Mouse (Mus musculus) spleen, adult 2 months (tissue): ENCODE measurements around the gene Nup54. TPM values are rescaled to one million over a fixed set of nuclear protein-coding genes. Genes with fewer than 3 reads are reported as not detected.

Source experiments
- DNase-seq, 2 experiments: peaks; one replicate each; pipeline versions ENCODE4 v3.0.0 to v3.0.0-alpha.2; 2012 to 2021; ENCODE audit warnings: low spot score in 2 of 2, low read depth in 1 of 2
- H3K27ac ChIP-seq: fragments of 200-500 bp; 2 replicates; pipeline ENCODE4 v1.5.1; 2012; ENCODE audit warnings: low read length, inconsistent platforms; ENCODE audit not compliant: insufficient read depth
- H3K27me3 ChIP-seq: fragments of 200-500 bp; 2 replicates; pipeline ENCODE4 v1.6.1; 2012; ENCODE audit warnings: mild to moderate bottlenecking, moderate library complexity, low read length, inconsistent platforms; ENCODE audit not compliant: control insufficient read depth, insufficient read depth
- H3K36me3 ChIP-seq: fragments of 200-500 bp; 2 replicates; pipeline ENCODE4 v1.6.1; 2012; ENCODE audit warnings: mild to moderate bottlenecking, low read length, inconsistent platforms; ENCODE audit not compliant: control insufficient read depth, insufficient read depth
- H3K4me1 ChIP-seq: fragments of 200-500 bp; 2 replicates; pipeline ENCODE4 v1.6.1; 2011; ENCODE audit warnings: inconsistent platforms; ENCODE audit not compliant: control insufficient read depth, insufficient read depth, insufficient read length
- H3K4me3 ChIP-seq: fragments of 200-500 bp; 2 replicates; pipeline ENCODE4 v1.5.1; 2011; ENCODE audit warnings: mild to moderate bottlenecking, inconsistent platforms; ENCODE audit not compliant: insufficient read depth, insufficient read length; ENCODE audit errors: extremely low read depth
- CTCF ChIP-seq: fragments of 200-500 bp; IDR thresholded peaks from 2 replicates; pipeline ENCODE4 v1.5.1; 2011; ENCODE audit warnings: mild to moderate bottlenecking, inconsistent platforms; ENCODE audit not compliant: insufficient read depth, insufficient read length, insufficient replicate concordance; ENCODE audit errors: extremely low read depth
- POLR2A ChIP-seq: fragments of 200-500 bp; IDR thresholded peaks from 2 replicates; pipeline ENCODE4 v1.6.1; 2011; ENCODE audit warnings: low read depth, low read length, inconsistent platforms
- WGBS: fragments of 180-500 bp; shearing (Covaris S2); methylation state at CpG from one replicate; pipeline ENCODE4 v1.1.7; 2018; 5-methylcytosine and 5-hydroxymethylcytosine counted together
- polyA plus RNA-seq: library from polyadenylated mRNA; depleted of rRNA; stranded (reverse); fragments of >200 nt; gene quantifications from 2 replicates; pipeline ENCODE4 v1.2.3, GENCODE M21; 2012; rRNA removed

The Nup54 gene
- 12.2 and 12.4 TPM in 2 replicates for polyA plus RNA-seq

DNA sequence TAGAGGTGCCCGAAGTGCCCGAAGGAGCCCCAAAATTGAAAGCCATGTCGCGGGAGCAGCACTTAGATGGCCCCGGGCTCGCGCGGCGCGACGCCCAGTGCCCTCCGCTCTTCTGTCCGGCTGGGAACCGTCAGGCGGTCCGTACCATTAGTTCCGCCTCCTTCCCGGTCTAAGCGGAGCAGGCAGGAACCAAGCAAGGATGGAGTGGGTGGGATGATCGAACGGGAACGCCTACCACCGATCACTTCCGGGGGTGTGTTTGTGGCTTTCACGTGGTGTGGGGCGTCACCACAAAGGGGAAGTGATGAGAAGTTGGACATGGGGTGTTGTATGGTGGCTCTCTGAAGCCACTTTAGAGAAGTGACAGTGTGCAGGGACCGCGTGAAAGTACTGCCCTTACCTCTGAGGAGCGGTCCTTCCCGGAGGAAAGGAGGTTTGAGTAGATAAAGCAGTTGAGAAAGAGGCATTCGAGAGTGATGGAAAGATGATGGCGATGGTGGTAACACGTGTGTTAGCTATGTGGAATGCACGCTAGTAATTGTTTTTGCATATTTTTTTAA lies at the start of gene Nup54:
TSS of gene Nup54 (minus strand) at position 195 of the 560 bp plus-strand sequence.
- no peaks in the 10 kb centered on the region for H3K27me3 ChIP-seq
- H3K27ac ChIP-seq = peak within 1 kb of the TSS; percentile 77
- peak within 1 kb of the TSS; percentile 75 for H3K4me3 ChIP-seq
- TF ChIP-seq POLR2A (peak; percentile 28), CTCF (no peak)
- no peaks in the 10 kb centered on the region for H3K36me3 ChIP-seq
- H3K4me1 ChIP-seq = no peaks in the 10 kb centered on the region; the same call in 1 of the 2 replicates
- WGBS = under 1% methylated on average over 34 of the region's 34 CpGs
- DNase-seq = peak; percentile 93 to 98

- H3K4me3 ChIP-seq = no peak overlapping the region
- WGBS = 93% methylated on average over 5 of the region's 5 CpGs
- TF ChIP-seq CTCF (no peak), POLR2A (no peak)
Measured at GRCm38 (mm10) chr5:92472863-92473262, 37.8 kb upstream of the Nup54 start.

DNA sequence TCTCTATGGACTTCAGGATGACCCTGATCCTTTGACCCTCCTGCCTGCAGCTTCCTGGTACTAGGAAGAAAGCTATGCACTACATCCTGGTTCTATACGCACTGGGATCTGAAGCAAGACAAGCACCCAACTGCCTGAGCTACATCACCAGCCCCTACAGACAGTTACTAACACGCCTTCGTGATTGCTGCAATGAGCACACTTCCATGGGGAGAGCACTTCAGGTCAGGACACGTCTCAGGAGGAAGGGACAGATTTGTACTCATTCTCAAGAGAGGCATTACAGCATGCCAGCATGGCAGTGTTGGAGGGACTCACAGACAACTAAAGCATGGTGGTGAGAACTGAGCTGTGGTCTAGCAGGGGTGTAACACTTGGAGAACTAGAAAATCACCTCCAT lies 36.5 kb upstream of the Nup54 start:
- peaks cover 4% of the 10 kb centered on the region for H3K36me3 ChIP-seq
- no peak overlapping the region for H3K4me3 ChIP-seq
- no peaks in the 10 kb centered on the region for H3K27me3 ChIP-seq
- WGBS = 92% methylated on average over 4 of the region's 4 CpGs
- TF ChIP-seq CTCF (no peak), POLR2A (no peak)
- no peak for DNase-seq
- no peak overlapping the region for H3K27ac ChIP-seq
- peaks cover 6% of the 10 kb centered on the region; the same call in 1 of the 2 replicates for H3K4me1 ChIP-seq

More at GRCm38 (mm10) chr5:92472863-92473262, 37.8 kb upstream of the Nup54 start:
- Histone ChIP-seq H3K36me3 (peaks cover 4% of the 10 kb centered on the region), H3K4me1 (no peaks in the 10 kb centered on the region), H3K27me3 (no peaks in the 10 kb centered on the region), H3K27ac (no peak overlapping the region)
- DNase-seq = no peak

GRCm38 (mm10) chr5:92469201-92470130 lies 34.4 kb upstream of the Nup54 start:
- TF ChIP-seq POLR2A = no peak
- TF ChIP-seq CTCF = no peak
- 83% methylated on average over 18 of the region's 18 CpGs for WGBS
- Histone ChIP-seq H3K4me1 (peaks cover 6% of the 10 kb centered on the region; the same call in 1 of the 2 replicates), H3K4me3 (no peak overlapping the region), H3K36me3 (peaks cover 3% of the 10 kb centered on the region; the same call in 1 of the 2 replicates), H3K27me3 (no peaks in the 10 kb centered on the region), H3K27ac (0 out of 2 replicates have a peak overlapping the region, but pooled peaks have one; percentile 2)
- DNase-seq = no peak

- TF ChIP-seq CTCF = no peak
- no peak for TF ChIP-seq POLR2A
- Histone ChIP-seq H3K4me1 (peaks cover 6% of the 10 kb centered on the region; the same call in 1 of the 2 replicates), H3K27me3 (no peaks in the 10 kb centered on the region), H3K4me3 (no peak overlapping the region), H3K27ac (no peak overlapping the region), H3K36me3 (peaks cover 3% of the 10 kb centered on the region; the same call in 1 of the 2 replicates)
- 79% methylated on average over 6 of the region's 6 CpGs for WGBS
- no peak for DNase-seq
Measured at GRCm38 (mm10) chr5:92468234-92468633, 33.2 kb upstream of the Nup54 start.

GRCm38 (mm10) chr5:92467102-92467766 lies 32.2 kb upstream of the Nup54 start:
- 72% methylated on average over 8 of the region's 8 CpGs for WGBS

More at GRCm38 (mm10) chr5:92467102-92467766, 32.2 kb upstream of the Nup54 start:
- H3K4me1 ChIP-seq = peaks cover 6% of the 10 kb centered on the region; the same call in 1 of the 2 replicates
- TF ChIP-seq POLR2A (no peak), CTCF (no peak)
- no peaks in the 10 kb centered on the region for H3K27me3 ChIP-seq
- H3K27ac ChIP-seq = no peak overlapping the region
- H3K4me3 ChIP-seq = no peak overlapping the region
- DNase-seq = no peak
- H3K36me3 ChIP-seq = peaks cover 2% of the 10 kb centered on the region; the same call in 1 of the 2 replicates
